Mouse (Mus musculus): ENCODE results near the gene Ciart.

DNA sequence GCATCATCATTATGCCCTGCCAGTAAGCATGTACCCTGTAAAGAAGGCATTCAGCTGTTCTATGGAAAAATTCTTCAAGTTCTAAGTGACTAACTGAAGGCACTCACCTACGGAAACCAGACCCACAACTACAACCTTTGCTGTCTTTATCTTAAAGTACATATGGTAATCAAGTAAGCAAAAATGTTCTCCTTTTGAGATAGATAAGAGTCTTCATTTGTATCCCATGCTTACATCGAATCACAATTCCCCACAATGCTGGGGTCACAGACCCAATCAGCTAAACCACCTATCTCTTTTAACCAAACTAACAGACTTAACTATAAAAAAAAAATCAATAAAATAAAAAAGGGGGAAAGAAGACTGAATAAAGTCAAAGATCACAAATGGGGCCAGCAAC is 42.8 kb downstream of the Ciart start:
- TF ChIP-seq POLR2A (IDR thresholded peaks at IDR 0.05; ENCODE audit: control insufficient read depth, low read depth, low read length) = no peak
- no peak for TF ChIP-seq CTCF (IDR thresholded peaks at IDR 0.05; ENCODE audit: control insufficient read depth, insufficient read depth, insufficient replicate concordance, low read depth, low read length)

Measured in testis, adult 2 months (tissue).